Mouse (Mus musculus): ENCODE measurements around the gene Cpe. TPM values are rescaled to one million over a fixed set of nuclear protein-coding genes. Genes with fewer than 3 reads are reported as not detected.
A peak's percentile ranks its signal among the peaks of the same experiment; 100 is the strongest.

Cpe gene
- polyA plus RNA-seq, 1 experiment from 2014 or later: 470 TPM

- no peaks in the 10 kb centered on the region for H3K27me3 ChIP-seq (replicated peaks; ENCODE audit: control insufficient read depth, insufficient read depth, low read length)
- H3K9ac ChIP-seq (replicated peaks; ENCODE audit: low read depth, low read length): no peak overlapping the region
- H3K9me3 ChIP-seq (ENCODE audit: control insufficient read depth, low read length): no peaks in the 10 kb centered on the region
- H3K27ac ChIP-seq (ENCODE audit: low read length): no peak overlapping the region
- peaks cover 12% of the 10 kb centered on the region; the same call in 1 of the 2 replicates for H3K4me1 ChIP-seq (replicated peaks; ENCODE audit: control insufficient read depth, insufficient read depth, low read length)
- ATAC-seq: no peak
- no peak overlapping the region for H3K4me3 ChIP-seq (replicated peaks; ENCODE audit: low read length)
- 48% methylated on average over 2 of the region's 2 CpGs for WGBS
- no peak overlapping the region for H3K4me2 ChIP-seq (ENCODE audit: low read length)
- no peaks in the 10 kb centered on the region for H3K36me3 ChIP-seq (ENCODE audit: control insufficient read depth, insufficient read depth)
Observed at GRCm38 (mm10) chr8:64664350-64664749, 28.5 kb downstream of the Cpe start.

GRCm38 (mm10) chr8:64659097-64659496 is 33.8 kb downstream of the Cpe start:
- Histone ChIP-seq H3K4me3 (replicated peaks; ENCODE audit: low read length) (no peak overlapping the region), H3K4me1 (replicated peaks; ENCODE audit: control insufficient read depth, insufficient read depth, low read length) (peaks cover 28% of the 10 kb centered on the region), H3K9me3 (ENCODE audit: control insufficient read depth, low read length) (no peaks in the 10 kb centered on the region), H3K27me3 (replicated peaks; ENCODE audit: control insufficient read depth, insufficient read depth, low read length) (no peaks in the 10 kb centered on the region), H3K27ac (ENCODE audit: low read length) (peak overlapping the region; percentile 16; the same call in 1 of the 2 replicates), H3K4me2 (ENCODE audit: low read length) (no peak overlapping the region), H3K9ac (replicated peaks; ENCODE audit: low read depth, low read length) (no peak overlapping the region), H3K36me3 (ENCODE audit: control insufficient read depth, insufficient read depth) (no peaks in the 10 kb centered on the region)
- peak; percentile 81 for ATAC-seq
- 55% methylated on average over 5 of the region's 5 CpGs for WGBS

- Histone ChIP-seq H3K9me3 (ENCODE audit: control insufficient read depth, low read length) (no peaks in the 10 kb centered on the region), H3K36me3 (ENCODE audit: control insufficient read depth, insufficient read depth) (no peaks in the 10 kb centered on the region), H3K9ac (replicated peaks; ENCODE audit: low read depth, low read length) (no peak overlapping the region), H3K4me3 (replicated peaks; ENCODE audit: low read length) (no peak overlapping the region), H3K27me3 (replicated peaks; ENCODE audit: control insufficient read depth, insufficient read depth, low read length) (no peaks in the 10 kb centered on the region), H3K27ac (ENCODE audit: low read length) (peak overlapping the region; percentile 16), H3K4me2 (ENCODE audit: low read length) (no peak overlapping the region), H3K4me1 (replicated peaks; ENCODE audit: control insufficient read depth, insufficient read depth, low read length) (peaks cover 28% of the 10 kb centered on the region)
- ATAC-seq: peak; percentile 51; the same call in 1 of the 2 replicates
- 35% methylated on average over 4 of the region's 4 CpGs for WGBS
Observed at GRCm38 (mm10) chr8:64657980-64658401, 34.9 kb downstream of the Cpe start.

- H3K36me3 ChIP-seq (ENCODE audit: control insufficient read depth, insufficient read depth): no peaks in the 10 kb centered on the region
- H3K4me2 ChIP-seq (ENCODE audit: low read length): no peak overlapping the region
- H3K9me3 ChIP-seq (ENCODE audit: control insufficient read depth, low read length): no peaks in the 10 kb centered on the region
- no peaks in the 10 kb centered on the region for H3K27me3 ChIP-seq (replicated peaks; ENCODE audit: control insufficient read depth, insufficient read depth, low read length)
- ATAC-seq: no peak
- peaks cover 28% of the 10 kb centered on the region for H3K4me1 ChIP-seq (replicated peaks; ENCODE audit: control insufficient read depth, insufficient read depth, low read length)
- H3K9ac ChIP-seq (replicated peaks; ENCODE audit: low read depth, low read length): no peak overlapping the region
- H3K4me3 ChIP-seq (replicated peaks; ENCODE audit: low read length): no peak overlapping the region
- WGBS: 3% methylated on average over 7 of the region's 7 CpGs
- no peak overlapping the region; the same call in 1 of the 2 replicates for H3K27ac ChIP-seq (ENCODE audit: low read length)
Observed at GRCm38 (mm10) chr8:64657517-64657916, 35.3 kb downstream of the Cpe start.

- Histone ChIP-seq H3K4me1 (replicated peaks; ENCODE audit: control insufficient read depth, insufficient read depth, low read length) (peaks cover 28% of the 10 kb centered on the region), H3K4me3 (replicated peaks; ENCODE audit: low read length) (no peak overlapping the region), H3K4me2 (ENCODE audit: low read length) (no peak overlapping the region), H3K27me3 (replicated peaks; ENCODE audit: control insufficient read depth, insufficient read depth, low read length) (no peaks in the 10 kb centered on the region), H3K36me3 (ENCODE audit: control insufficient read depth, insufficient read depth) (no peaks in the 10 kb centered on the region), H3K9me3 (ENCODE audit: control insufficient read depth, low read length) (no peaks in the 10 kb centered on the region), H3K27ac (ENCODE audit: low read length) (no peak overlapping the region), H3K9ac (replicated peaks; ENCODE audit: low read depth, low read length) (no peak overlapping the region)
- 72% methylated on average over 6 of the region's 6 CpGs for WGBS
- no peak for ATAC-seq
Observed at GRCm38 (mm10) chr8:64655887-64656286, 37.0 kb downstream of the Cpe start.

- no peak overlapping the region for H3K4me2 ChIP-seq (ENCODE audit: low read length)
- peaks cover 28% of the 10 kb centered on the region for H3K4me1 ChIP-seq (replicated peaks; ENCODE audit: control insufficient read depth, insufficient read depth, low read length)
- no peak overlapping the region for H3K9ac ChIP-seq (replicated peaks; ENCODE audit: low read depth, low read length)
- H3K4me3 ChIP-seq (replicated peaks; ENCODE audit: low read length): no peak overlapping the region
- no peaks in the 10 kb centered on the region for H3K36me3 ChIP-seq (ENCODE audit: control insufficient read depth, insufficient read depth)
- no peaks in the 10 kb centered on the region for H3K27me3 ChIP-seq (replicated peaks; ENCODE audit: control insufficient read depth, insufficient read depth, low read length)
- 67% methylated on average over 2 of the region's 2 CpGs for WGBS
- ATAC-seq: no peak
- no peaks in the 10 kb centered on the region for H3K9me3 ChIP-seq (ENCODE audit: control insufficient read depth, low read length)
- no peak overlapping the region for H3K27ac ChIP-seq (ENCODE audit: low read length)
Observed at GRCm38 (mm10) chr8:64655087-64655486, 37.8 kb downstream of the Cpe start.

- no peak for ATAC-seq
- Histone ChIP-seq H3K27ac (ENCODE audit: low read length) (no peak overlapping the region), H3K36me3 (ENCODE audit: control insufficient read depth, insufficient read depth) (no peaks in the 10 kb centered on the region), H3K4me2 (ENCODE audit: low read length) (no peak overlapping the region), H3K27me3 (replicated peaks; ENCODE audit: control insufficient read depth, insufficient read depth, low read length) (no peaks in the 10 kb centered on the region), H3K9me3 (ENCODE audit: control insufficient read depth, low read length) (no peaks in the 10 kb centered on the region), H3K4me1 (replicated peaks; ENCODE audit: control insufficient read depth, insufficient read depth, low read length) (peaks cover 5% of the 10 kb centered on the region; the same call in 1 of the 2 replicates), H3K4me3 (replicated peaks; ENCODE audit: low read length) (no peak overlapping the region), H3K9ac (replicated peaks; ENCODE audit: low read depth, low read length) (no peak overlapping the region)
Observed at GRCm38 (mm10) chr8:64652285-64652684, 40.6 kb downstream of the Cpe start.

GRCm38 (mm10) chr8:64648063-64648462 is 44.8 kb downstream of the Cpe start:
- Histone ChIP-seq H3K9me3 (ENCODE audit: control insufficient read depth, low read length) (no peaks in the 10 kb centered on the region), H3K4me3 (replicated peaks; ENCODE audit: low read length) (no peak overlapping the region), H3K27ac (ENCODE audit: low read length) (no peak overlapping the region), H3K4me2 (ENCODE audit: low read length) (no peak overlapping the region), H3K9ac (replicated peaks; ENCODE audit: low read depth, low read length) (no peak overlapping the region), H3K36me3 (ENCODE audit: control insufficient read depth, insufficient read depth) (no peaks in the 10 kb centered on the region), H3K27me3 (replicated peaks; ENCODE audit: control insufficient read depth, insufficient read depth, low read length) (no peaks in the 10 kb centered on the region), H3K4me1 (replicated peaks; ENCODE audit: control insufficient read depth, insufficient read depth, low read length) (peaks cover 6% of the 10 kb centered on the region; the same call in 1 of the 2 replicates)
- 76% methylated on average over 4 of the region's 4 CpGs for WGBS
- no peak for ATAC-seq

GRCm38 (mm10) chr8:64647148-64647547 is 45.7 kb downstream of the Cpe start:
- Histone ChIP-seq H3K4me1 (replicated peaks; ENCODE audit: control insufficient read depth, insufficient read depth, low read length) (peaks cover 6% of the 10 kb centered on the region; the same call in 1 of the 2 replicates), H3K27me3 (replicated peaks; ENCODE audit: control insufficient read depth, insufficient read depth, low read length) (no peaks in the 10 kb centered on the region), H3K9me3 (ENCODE audit: control insufficient read depth, low read length) (no peaks in the 10 kb centered on the region), H3K4me3 (replicated peaks; ENCODE audit: low read length) (no peak overlapping the region), H3K27ac (ENCODE audit: low read length) (no peak overlapping the region), H3K36me3 (ENCODE audit: control insufficient read depth, insufficient read depth) (no peaks in the 10 kb centered on the region), H3K9ac (replicated peaks; ENCODE audit: low read depth, low read length) (no peak overlapping the region), H3K4me2 (ENCODE audit: low read length) (no peak overlapping the region)
- 94% methylated on average over 3 of the region's 3 CpGs for WGBS
- ATAC-seq: no peak

GRCm38 (mm10) chr8:64646421-64646820 is 46.4 kb downstream of the Cpe start:
- Histone ChIP-seq H3K9ac (replicated peaks; ENCODE audit: low read depth, low read length) (no peak overlapping the region), H3K4me2 (ENCODE audit: low read length) (no peak overlapping the region), H3K27ac (ENCODE audit: low read length) (no peak overlapping the region), H3K36me3 (ENCODE audit: control insufficient read depth, insufficient read depth) (no peaks in the 10 kb centered on the region), H3K27me3 (replicated peaks; ENCODE audit: control insufficient read depth, insufficient read depth, low read length) (no peaks in the 10 kb centered on the region), H3K9me3 (ENCODE audit: control insufficient read depth, low read length) (no peaks in the 10 kb centered on the region), H3K4me3 (replicated peaks; ENCODE audit: low read length) (no peak overlapping the region), H3K4me1 (replicated peaks; ENCODE audit: control insufficient read depth, insufficient read depth, low read length) (peaks cover 6% of the 10 kb centered on the region; the same call in 1 of the 2 replicates)
- 96% methylated on average over 5 of the region's 5 CpGs for WGBS
- ATAC-seq: no peak

Data from forebrain, embryonic 16.5 days (tissue).